Mouse (Mus musculus): ENCODE data around the gene Cldn14.

GRCm38 (mm10) chr16:94040485-94040884 is 31.8 kb upstream of the Cldn14 start:
- TF ChIP-seq POLR2A (IDR thresholded peaks at IDR 0.05; ENCODE audit: insufficient read depth, low read depth, low read length) (no peak), CTCF (IDR thresholded peaks at IDR 0.05) (no peak), EP300 (IDR thresholded peaks at IDR 0.05; ENCODE audit: insufficient read depth, low read depth, low read length) (no peak)

Measured in heart, adult 2 months (tissue).